Mouse (Mus musculus): ENCODE results near the gene Ets2.
"Not testable (repeated sequence)": the region's sequence is repeated elsewhere in the genome, so short reads cannot be mapped to it uniquely, and the experiment has no call there.

Gene Ets2

DNA sequence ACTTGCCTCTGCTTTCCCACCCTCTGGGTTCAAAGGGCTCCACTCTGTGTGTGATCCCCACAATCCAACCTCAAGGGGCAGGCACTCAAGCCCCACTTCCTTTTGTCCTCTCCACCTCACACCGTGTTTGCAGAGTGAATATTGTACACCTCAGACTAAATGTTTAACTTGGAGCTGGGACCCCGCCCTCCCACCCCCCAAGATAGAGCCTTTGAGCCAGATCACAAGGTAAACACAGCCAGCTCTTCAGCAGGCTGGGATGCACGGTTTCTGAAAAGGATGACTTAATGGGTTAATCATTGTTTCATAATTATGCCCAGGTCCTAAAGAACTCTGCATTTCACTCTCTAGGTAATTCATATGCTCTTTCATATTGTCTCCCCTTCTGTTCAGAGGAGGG is 2.2 kb upstream of the Ets2 start:
- DNase-seq (ENCODE audit: extremely low read depth, low read depth, low spot score): no peak

GRCm38 (mm10) chr16:95700224-95700623 is 1.7 kb upstream of the Ets2 start:
- no peak for DNase-seq (ENCODE audit: extremely low read depth, low read depth, low spot score)

DNA sequence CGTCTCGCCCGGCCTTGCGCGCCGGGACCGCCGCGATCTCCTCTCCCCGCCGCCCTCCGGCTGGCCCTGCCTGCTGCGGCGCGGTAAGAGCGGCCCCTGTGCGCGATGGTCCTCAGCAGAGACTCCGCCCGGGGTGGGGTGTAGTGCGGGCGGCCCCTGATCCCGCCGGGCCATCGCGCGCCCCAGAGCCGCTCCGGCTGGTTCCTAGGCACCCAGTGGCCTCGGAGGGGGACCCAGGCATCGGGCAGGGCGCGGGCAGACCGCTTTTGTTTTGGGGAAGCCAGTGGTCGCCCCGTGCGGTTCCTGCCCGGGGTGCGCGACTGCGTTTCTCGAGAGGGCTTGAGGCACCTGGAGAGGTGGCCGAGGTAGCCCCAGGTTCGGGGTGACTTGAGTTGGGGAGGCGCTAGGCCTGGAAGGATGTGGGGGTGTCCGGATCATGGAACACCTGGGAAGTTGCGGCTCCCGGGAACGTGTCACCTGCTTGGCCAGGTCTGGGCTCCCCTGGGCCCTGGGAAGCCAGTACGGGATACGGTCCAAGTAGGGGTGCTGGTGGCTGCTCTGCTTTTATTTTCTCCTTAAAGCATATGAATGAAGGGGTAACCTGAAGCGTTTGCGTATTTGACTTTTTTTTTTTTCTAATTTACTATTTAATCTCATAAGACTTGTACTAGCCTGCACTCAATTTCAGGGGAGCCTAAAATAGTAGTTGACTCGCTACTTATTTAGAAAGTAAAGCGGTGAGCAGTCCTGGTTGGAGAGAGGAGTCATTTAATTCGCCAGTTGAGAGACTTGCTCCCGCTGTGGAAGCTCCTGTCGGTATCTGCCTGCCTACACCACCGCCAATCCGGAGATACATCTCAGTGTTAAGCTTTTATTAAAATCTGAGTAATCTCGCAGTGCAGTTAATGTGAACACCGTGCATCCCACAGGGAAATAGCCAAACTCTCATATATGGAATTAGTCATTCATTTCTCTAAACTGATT is 979 bp downstream of the Ets2 start:
- DNase-seq (ENCODE audit: extremely low read depth, low read depth, low spot score): no peak

GRCm38 (mm10) chr16:95703958-95704357 is 2.1 kb downstream of the Ets2 start:
- no peak for DNase-seq (ENCODE audit: extremely low read depth, low read depth, low spot score)

- DNase-seq (ENCODE audit: extremely low read depth, low read depth, low spot score): no peak
Measured at GRCm38 (mm10) chr16:95704662-95705330, 2.9 kb downstream of the Ets2 start.

GRCm38 (mm10) chr16:95705771-95706170 is 3.9 kb downstream of the Ets2 start:
- no peak for DNase-seq (ENCODE audit: extremely low read depth, low read depth, low spot score)

DNA sequence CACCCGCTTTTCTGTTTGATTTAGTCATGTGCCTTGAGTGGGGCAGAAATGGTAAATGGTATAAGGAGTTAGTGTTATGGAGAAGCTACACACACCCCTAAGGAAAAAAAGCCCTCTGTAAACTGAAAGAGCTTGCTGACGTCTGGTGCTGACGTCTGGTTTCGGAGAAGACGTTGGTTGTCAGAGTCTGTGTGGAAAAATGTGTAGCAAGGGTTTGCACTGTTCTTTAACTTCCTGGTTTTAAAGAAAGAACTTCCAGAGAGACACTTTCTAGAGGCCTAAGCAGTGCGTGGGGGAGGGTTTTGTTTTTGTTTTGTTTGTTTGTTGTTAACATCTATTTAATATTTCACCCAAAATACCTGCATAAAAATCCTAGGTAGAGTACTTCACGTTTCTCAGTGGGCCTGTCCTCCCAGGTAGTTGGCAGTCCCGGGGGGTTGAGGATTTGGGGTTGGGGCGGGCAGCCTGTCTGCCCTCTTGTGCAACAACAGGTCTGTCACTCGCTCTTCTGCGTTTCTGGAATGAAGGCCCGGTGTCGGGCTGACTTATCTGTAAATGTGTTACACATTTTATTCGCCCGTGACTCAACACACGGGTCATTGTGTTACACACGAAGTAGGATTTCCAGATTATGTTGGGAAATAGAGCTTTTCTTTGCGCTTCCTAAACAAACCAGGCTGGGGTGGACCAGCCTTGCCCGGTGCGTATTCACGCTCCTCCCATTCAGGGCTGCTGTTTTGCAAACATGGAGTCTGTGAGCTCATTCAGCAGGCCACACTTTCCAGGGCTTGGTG is 6.5 kb downstream of the Ets2 start:
- DNase-seq (ENCODE audit: extremely low read depth, low read depth, low spot score): peak; percentile 87

DNA sequence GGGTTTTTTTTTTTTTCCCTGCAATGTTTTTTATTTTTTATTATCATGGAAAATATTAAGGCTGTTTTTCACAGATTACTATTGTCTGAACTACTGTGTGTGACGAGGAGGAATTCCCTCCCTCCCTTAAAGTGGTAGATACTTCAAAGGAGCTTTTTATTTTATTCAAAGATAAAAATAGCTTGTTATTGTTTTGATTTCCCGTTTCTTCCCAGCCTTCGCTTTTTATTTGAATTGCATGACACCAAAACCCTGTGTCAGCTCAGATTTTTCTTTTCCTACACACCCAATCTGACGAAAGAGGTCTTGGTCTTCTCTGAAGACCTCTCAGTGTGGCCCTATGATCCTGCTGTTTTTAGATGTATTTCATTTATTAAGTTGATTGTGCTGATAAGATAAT is 7.3 kb downstream of the Ets2 start:
- DNase-seq (ENCODE audit: extremely low read depth, low read depth, low spot score): no peak

DNA sequence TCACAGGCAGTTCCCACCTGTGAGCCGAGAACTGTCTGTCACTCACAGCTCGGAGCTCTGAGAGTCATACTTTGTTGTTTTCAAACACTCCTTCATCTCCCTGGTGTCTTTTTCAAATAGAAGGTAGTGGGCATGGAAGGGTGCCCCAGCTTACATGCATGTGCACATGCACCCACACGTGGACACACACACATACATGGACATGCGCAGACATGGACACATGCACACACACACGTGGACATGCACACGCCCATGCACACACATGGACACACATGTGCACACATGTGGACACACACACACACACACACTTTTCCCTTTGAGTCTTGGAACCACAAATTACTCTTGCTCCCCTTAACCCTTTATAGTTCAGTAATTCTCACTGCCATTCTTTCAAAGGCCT is 8.3 kb downstream of the Ets2 start:
- no peak for DNase-seq (ENCODE audit: extremely low read depth, low read depth, low spot score)

- no peak for DNase-seq (ENCODE audit: extremely low read depth, low read depth, low spot score)
Measured at GRCm38 (mm10) chr16:95712121-95712520, 10.2 kb downstream of the Ets2 start.

GRCm38 (mm10) chr16:95713077-95713476 is 11.2 kb downstream of the Ets2 start:
- not testable (repeated sequence) for DNase-seq (ENCODE audit: extremely low read depth, low read depth, low spot score)

GRCm38 (mm10) chr16:95715026-95715425 is 13.2 kb downstream of the Ets2 start:
- DNase-seq (ENCODE audit: extremely low read depth, low read depth, low spot score): no peak

- no peak for DNase-seq (ENCODE audit: extremely low read depth, low read depth, low spot score)
Measured at GRCm38 (mm10) chr16:95716061-95716706, 14.3 kb downstream of the Ets2 start.

DNA sequence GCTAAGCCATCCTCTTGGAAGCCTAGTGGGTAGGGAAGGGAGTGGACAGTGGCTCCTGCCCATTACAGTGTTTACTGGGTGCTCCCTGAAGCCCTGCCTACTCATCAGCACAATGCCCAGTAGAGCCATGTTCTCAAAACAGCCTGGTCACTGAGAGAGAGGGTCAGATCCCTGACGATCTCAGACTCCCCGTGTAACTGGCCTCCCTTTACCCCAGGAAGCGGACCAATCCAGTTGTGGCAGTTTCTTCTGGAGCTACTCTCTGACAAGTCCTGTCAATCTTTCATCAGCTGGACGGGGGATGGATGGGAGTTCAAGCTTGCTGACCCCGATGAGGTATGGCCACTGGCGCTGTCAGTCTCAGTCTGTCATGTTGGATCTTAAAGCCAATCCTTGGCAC is 15.8 kb downstream of the Ets2 start:
- DNase-seq (ENCODE audit: extremely low read depth, low read depth, low spot score): no peak

DNA sequence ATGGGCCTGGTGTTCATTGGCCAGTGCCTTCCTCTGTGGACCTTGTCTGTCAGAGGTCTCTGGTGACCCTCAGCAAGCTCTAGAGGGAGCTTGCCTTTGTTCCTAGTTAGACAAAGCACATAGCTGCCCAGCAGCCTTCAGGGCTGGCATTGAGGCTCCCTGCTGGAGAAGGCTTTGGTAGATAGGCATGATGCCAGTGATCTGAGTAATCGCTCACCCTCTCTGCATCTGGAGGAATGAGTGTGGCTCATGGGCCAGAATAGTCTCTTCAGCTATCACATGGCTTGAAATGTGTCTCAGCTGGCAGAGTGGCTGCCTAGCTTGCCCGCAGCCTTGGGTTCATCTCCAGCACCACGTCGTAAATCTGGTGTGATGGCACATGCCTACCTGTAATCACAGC is 16.2 kb downstream of the Ets2 start:
- no peak for DNase-seq (ENCODE audit: extremely low read depth, low read depth, low spot score)

GRCm38 (mm10) chr16:95720532-95720931 is 18.7 kb downstream of the Ets2 start:
- no peak for DNase-seq (ENCODE audit: extremely low read depth, low read depth, low spot score)

GRCm38 (mm10) chr16:95724251-95724650 is 22.4 kb downstream of the Ets2 start:
- DNase-seq (ENCODE audit: extremely low read depth, low read depth, low spot score): no peak

- DNase-seq (ENCODE audit: extremely low read depth, low read depth, low spot score): no peak
Measured at GRCm38 (mm10) chr16:95724776-95725175, 22.9 kb downstream of the Ets2 start.

GRCm38 (mm10) chr16:95726802-95727201 is 24.9 kb downstream of the Ets2 start:
- no peak for DNase-seq (ENCODE audit: extremely low read depth, low read depth, low spot score)

DNA sequence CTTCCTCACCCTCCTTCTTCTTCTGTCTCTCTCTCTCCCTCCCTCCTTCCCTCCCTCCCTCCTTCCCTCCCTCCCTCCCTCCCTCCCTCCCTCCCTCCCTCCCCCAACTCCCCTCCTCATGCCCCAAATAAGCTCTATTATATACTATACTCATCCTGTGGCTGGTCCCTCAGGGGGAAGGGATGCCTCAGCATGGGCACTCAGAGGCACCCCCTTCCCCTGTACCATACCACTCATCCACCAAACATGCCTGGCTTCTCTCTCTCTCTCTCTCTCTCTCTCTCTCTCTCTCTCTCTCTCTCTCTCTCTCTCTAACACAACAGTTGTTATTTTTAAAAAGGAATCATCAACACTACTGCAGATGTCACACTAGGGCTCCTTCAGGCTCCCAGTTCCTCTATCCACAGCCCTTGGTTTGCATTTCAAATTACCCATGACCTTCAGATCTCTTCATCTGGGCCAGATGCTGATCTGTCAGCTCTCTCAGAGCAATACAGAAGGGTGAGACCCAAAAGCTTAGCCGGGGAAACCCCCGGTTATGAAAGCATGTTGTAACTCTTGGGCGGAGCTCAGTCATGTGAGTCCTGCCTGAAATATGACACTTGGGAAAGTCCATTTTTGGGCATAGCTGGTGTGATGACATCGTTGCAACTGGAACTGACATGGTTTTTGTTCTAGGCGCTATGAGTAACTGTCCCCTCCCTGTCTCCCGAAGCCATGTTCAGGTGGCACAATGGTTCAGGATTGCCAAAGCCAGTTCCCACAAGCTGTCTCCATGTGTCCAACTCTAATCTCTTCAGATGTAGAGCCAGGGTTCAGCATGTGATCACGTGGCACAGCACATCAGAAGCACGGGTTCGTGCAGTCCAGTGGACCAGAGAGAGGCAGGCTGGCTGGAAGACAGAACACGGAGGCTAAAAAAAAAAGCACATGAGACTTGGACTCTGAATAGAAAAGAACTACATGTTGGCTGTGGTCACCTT is 26.9 kb downstream of the Ets2 start:
- DNase-seq (ENCODE audit: extremely low read depth, low read depth, low spot score): peak; percentile 94
